Mouse (Mus musculus) left cerebral cortex, adult 9 months (tissue): ENCODE results near the gene Mlana.

Experiments
- DNase-seq, 2 experiments: peaks; one replicate each; pipeline ENCODE4 v3.0.0; 2022; ENCODE audit warnings: low spot score in 2 of 2

Mlana gene

DNA sequence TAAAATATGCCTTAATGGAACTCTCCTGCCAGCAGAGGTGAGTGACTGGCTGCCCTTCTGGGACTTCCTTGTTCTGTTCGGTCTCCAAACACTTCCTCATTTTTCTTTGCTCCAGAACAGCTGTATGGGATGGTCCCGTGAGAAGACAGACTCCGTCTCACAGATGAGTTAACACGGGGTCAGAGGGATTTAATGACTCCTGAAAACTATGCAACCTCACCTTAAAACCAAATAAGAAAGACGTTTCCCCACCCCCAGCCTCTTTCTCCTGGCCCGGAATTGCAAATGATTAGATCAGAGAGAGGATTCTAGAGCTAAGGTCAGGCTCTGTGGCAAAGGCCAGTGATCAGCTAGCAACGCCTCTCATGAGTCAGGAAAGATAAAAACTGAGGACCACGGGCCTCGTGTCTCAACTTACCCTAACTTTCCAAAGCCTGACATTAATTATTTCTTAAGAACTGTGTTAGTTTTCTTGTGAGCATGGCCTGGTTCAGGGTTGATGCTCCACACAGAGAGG, 22.0 kb upstream of the Mlana start:
- DNase-seq: no peak

DNA sequence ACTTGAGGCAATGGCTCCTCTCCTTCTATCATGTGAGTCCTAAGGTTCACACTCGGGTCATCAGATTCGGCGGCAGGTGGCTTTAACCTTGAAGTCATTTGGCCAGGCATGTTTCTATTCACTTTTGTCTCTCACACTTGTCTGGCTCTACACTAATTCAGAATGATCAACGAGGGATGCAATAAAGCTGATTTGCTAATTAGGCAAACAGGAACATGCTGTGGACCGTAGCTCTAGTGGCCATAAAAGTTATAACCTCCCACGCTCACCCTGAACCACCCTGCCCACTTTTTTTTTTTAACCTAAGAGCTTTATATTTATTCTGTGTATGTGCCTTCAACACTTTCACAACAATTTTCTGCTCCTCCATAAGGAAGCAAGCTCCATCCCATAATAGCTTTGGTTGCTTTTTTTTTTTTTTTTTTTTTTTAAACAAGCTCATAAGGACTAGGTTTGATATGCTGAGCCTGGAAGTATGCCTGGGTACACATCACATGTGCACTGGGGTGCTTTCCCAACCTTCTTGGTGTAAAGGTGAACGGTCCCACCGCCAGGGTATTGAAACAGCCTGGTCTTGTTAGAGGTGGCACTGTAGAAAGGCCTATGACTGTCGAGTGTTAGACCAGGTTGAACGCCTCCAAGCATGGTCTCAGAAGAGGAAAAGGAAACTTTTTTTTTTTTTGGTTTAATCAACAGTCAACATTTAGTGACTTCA, 21.0 kb upstream of the Mlana start:
- no peak for DNase-seq

DNA sequence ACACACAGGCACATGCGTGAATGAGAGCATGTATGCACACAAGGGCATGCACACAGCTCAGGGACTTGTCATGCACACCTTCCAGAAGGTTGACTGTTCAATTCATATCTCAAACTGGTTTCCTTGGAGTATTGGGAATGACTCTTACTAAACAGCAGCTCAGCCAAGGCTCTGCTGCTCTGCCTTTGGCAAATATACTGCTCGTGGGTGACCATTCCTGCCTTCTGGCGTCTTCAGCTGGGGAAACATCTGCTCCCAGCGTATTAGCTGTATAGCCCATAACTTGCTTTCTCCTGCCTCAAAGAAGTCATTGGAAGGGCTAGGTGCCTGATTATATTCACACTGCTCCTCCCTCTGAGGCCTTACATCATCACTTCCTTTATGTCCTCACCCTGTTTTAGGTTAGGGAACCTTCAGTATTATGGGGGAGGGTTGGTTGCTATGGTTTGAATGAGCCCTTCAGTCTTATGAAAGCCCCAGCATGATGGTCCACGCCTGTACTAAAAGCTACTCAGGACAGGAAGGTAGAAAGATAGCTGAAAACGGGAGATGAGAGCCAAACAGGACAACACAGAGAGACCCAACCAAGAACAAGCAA, 19.3 kb upstream of the Mlana start:
- DNase-seq: peak in 1 of 2 experiments; percentile 12

DNA sequence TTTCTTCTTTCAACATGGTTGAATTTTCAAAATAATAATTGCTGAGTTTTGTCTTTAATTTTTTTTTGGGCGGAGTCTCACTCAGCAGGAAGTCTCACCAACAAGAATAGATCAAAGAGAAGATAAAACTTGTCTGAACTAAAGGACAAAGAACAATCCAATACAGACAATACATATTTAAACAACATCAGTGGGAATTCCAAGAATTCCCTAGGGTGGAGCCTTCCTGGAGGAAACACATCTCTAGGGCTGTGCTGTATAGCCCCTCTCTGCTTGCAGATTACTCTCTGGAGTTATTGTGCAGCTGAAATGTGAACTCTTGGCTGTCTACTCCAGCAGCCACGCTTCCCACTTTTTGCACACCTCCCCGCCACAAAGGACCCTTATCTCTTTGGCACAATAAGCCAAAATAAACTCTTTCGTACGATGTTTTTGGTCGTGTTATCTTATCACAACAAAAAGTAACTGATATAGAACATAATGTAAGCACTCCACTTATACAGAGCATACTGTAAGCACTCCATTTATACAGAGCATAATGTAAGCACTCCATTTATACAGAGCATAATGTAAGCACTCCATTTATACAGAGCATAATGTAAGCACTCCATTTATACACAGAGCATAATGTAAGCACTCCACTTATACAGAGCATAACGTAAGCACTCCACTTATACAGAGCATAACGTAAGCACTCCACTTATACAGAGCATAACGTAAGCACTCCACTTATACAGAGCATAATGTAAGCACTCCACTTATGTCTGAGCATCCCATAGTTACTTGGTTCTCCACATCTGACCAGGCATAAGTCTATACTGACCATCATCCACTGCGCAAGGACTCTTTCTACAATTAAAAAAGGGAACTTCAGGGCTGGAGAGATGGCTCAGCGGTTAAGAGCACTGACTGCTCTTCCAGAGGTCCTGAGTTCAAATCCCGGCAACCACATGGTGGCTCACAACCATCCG, 17.2 kb upstream of the Mlana start:
- DNase-seq: no peak

DNA sequence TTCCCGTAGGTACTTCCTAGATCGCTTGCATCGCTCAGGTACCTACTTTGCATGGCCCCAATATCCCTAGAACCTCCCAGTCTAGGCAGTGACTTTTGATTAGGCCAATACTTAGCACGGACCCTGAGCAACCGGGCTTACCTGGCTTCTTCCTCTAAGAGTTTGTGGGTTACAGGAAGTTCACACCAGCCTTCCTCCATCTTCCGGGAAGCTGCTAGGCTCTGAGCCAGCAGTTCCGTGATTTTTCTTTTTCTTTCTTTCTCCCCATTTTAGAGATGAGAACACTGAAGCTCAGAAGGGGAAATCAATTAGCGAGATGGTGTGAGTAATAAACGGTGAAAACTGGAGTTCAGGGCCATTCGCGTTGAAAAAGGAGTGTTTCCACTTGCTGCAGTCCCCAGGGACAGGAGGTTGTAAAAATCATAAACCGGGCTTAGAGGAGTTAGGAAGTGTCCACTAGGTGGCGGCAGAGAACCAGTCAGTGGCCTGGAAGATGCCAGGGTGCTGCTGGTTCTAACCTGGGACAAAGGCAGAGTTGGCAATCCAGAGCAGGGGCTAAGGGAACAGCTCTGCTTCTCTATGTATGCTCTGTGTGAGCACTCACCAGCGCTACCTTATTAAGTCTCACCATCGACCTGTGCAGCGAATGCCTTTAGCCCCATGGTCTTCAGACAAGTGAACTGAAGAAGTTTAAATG, 13.6 kb upstream of the Mlana start:
- peak in 1 of 2 experiments; percentile 88 for DNase-seq

DNA sequence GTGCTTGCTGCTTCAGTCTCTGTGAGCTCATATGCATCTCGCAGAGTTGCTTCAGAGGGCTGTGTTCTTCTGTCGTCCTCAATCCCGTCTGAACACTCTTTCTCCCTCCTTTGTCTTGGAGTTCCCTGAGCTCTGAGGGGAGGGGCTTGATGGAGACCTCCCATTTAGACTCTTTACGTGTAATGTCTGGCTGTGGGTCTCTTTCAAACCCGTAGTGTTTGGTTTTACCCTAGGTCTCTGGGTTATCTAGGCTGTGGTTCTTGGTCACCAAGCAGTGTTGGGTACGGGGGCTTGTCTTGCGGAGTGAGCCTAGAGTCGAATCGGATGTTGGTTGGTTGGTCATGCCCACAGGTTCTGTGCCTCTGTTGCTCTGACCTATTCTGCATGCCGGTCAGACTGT, 2.6 kb upstream of the Mlana start:
- no peak for DNase-seq

DNA sequence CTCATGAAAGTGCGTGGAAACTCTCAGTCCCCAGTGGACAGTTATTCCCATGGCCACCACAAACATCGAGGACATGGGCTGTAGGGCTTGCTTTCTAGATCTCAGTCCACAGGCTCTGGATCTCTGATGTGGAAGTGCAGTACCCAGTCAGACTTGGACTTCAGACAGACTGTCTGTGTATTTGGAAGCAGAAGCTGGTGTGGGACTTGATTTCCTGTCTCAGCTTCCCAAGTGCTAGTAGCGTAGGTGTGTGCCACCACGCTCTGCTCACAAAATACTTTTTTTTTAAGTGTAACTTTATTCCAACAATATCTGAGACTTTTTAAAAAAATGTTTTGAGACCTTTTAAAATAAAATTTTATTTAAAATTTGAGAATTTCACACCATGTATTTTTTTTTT, 1.3 kb upstream of the Mlana start:
- DNase-seq: peak in 1 of 2 experiments; percentile 20

DNA sequence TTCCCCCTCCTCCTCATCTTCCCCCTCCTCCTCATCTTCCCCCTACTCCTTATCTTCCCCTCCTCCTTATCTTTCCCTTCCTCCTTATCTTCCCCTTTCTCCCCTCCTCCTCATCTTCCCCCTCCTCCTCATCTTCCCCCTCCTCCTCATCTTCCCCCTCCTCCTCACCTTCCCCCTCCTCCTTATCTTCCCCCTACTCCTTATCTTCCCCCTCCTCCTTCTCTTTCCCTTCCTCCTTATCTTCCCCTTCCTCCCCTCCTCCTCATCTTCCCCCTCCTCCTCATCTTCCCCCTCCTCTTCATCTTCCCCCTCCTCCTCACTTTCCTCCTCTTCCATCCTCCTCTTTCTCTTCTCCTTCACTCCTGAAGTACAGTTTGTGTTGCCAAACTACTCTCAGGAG, 784 bp upstream of the Mlana start:
- DNase-seq: no peak

DNA sequence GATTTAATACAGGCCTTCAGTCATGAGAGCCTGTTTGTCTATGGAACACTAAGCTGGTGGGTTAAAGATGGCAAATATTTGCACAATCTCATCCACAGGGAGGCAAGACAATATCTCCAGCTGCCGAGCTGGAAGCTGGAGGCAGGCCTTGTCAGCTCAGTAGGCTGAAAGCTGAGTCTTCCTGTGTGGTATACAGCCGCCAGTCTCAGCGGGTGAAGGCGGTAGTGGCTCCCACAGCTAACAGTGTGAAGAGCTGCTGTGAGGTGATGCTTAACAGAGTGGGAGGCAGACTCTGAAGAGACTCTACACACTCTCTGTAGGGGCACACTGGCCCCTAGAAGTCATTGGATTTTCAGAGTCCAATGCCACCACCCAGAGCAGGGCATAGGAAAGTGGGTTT, 4.1 kb downstream of the Mlana start:
- peak in 1 of 2 experiments; percentile 15 for DNase-seq

DNA sequence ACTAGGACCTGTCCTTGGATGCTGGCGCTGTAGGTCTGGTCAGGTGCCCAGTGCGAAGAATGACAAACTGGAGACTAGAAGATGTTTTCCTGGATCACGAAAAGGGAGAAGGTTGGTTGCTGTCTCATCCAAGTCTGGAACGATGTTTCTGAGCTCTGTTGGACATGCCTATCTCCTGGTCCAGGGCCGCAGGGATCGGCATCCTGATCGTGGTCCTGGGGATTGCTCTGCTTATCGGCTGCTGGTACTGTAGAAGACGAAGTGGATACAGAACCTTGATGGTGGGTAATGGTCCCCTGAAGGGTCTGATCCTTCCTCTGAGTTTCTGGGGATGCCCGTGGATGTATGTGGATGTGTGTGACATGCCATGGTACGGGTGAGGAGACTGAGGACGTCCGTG, 6.8 kb downstream of the Mlana start:
- no peak for DNase-seq

DNA sequence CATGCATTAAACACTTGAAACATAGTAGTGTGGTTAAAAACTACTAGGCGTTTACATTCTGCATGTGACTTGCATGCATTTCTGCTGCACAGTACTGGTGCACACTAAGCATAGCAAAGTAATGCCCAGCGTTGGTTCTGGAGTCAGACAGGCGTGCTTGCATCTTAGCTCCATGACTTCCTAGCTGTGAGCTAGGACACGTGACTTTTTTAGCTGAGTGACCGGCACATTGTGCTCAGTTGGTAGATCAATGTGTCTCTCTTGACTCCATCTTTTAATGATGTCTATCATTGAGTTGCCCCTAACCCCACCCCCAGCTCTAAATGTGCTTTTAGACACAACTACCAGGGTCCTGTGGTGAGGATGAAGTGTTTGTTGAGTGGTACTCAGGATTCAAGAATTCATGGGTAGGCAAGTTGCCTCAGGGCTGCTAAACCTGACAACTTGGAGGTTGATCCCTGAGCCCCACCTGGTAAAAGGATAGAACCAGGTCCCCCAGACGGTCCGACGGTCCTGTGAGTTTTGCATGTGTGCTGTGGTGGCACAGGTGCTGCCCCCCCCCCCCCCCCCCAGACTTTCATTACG, 9.8 kb downstream of the Mlana start:
- DNase-seq: no peak

DNA sequence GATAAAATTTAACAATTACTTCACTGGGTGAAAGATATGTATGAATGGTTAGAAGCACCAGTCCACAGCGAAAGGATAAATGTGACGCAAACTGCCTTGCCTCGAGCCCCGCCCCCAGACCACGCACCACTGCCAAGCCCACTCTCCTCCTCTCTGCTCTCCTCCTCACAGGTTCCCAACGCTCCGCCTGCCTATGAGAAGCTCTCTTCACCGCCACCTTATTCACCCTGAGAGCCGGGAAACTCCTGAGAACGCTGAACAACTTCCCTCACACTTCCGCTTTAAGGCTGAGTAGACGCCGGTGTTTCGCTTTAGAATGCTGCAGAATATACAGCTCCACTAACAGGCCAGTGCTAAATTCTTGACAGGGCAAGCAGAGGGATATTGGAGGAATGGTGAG, 10.4 kb downstream of the Mlana start:
- DNase-seq: no peak

DNA sequence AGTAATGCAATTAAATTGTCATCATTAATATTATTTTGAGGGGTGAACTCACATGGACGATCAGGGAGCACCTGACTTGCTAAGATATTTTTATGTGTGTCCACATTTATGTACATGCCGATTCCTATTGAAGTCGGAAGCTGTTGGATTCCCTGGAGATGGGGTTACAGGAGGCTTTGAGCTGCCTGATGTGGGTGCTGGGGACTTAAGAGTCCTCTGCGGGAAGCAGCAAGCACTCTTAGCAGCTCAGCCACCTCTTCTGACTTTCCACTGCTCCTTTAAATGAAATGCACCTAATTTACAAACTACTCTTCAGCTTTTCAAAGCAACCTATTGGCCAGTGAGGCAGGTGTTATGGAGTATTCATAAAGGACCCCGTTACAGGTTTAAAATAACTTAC, 10.8 kb downstream of the Mlana start:
- DNase-seq: no peak

DNA sequence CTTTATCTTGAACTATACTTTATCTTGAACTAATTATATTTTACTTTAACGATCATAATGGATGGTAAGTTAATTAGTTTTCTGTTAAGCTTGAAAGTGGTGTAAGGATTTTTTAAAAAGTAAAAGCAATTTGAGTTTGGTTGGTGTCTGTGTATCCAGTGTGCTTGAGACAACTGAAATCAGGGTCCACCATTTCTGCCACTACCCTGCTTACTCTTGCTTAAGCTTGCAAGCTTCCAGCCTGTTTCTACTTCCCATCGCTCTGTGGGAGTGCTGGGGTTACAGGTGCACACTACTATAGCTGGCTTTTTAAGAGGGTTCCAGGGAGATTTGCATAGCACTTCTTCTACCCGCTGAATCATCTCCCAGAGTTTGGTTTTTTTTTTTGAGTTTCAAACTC, 11.8 kb downstream of the Mlana start:
- no peak for DNase-seq

DNA sequence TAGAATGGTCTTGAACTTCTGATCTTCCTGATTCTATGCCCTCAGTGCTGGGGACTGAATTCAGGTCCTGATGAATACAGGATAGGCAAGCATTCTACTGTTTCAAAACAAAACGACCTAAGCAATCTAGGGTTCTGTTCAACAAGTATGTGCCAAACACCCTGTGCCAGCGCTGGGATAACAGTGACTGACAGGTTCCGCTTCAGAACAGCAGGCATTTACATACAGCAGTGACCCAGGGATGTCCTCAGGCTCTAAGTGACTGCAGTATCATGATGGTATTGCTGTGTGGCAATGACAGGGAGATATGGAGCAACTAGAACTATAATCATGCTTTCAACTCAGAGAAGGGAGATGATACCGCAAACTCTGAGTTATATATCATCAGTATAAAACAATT, 15.8 kb downstream of the Mlana start:
- no peak for DNase-seq

DNA sequence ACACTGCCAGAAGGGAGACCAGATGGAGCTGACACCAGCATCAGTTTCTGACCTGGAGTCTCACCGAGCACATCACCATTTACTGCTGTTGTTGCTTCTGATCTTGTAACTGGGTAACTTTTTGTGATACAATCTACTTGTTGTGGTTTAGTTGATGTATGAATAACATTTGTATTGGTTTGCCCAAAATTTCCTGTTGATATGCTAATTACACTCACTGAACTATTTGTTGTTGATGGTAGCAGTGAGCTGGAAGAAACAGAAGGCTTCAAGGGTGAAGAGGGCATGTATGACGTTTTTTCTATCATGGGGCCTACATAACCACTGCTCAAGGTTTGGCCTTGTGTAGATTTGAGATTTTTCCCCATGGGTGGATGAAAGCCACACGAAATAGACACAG, 20.2 kb downstream of the Mlana start:
- DNase-seq: no peak

DNA sequence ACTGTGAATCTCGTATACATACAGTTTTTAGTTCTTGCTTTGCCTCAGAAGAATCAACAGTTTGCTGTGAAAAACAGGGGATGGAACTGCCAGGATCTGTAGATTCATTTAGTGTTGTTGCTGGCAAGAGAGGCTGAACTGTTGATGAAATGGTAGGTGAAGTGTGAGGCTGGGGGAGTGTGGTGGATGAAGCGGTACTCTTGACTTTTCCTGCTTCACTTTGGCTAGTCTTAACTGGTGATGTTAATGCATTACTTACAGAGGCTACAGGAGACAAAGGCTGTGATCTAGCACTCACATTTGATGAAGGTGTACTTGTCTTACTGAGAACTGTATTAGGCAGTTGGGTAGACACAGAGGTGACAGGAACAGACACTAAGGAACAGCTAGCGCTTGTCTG, 20.9 kb downstream of the Mlana start:
- no peak for DNase-seq

DNA sequence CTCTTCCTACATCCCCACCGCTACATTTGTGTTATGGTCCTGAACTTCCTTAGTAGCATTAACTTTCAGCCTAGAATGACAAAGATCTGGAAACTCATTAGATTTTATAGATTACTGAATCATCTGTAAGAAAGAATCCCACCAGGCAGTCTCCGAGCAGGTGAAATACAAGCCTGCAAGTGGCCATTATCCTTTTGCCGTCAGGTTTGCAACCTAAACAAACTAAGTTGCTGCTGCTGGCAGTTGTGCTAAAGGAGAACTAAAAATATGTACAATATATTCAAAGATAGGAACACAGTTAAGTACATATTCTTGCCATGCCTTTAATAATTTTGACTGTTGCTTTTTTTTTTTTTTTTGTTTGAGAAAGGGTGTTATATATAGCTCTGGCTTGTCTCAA, 37.8 kb downstream of the Mlana start:
- no peak for DNase-seq

DNA sequence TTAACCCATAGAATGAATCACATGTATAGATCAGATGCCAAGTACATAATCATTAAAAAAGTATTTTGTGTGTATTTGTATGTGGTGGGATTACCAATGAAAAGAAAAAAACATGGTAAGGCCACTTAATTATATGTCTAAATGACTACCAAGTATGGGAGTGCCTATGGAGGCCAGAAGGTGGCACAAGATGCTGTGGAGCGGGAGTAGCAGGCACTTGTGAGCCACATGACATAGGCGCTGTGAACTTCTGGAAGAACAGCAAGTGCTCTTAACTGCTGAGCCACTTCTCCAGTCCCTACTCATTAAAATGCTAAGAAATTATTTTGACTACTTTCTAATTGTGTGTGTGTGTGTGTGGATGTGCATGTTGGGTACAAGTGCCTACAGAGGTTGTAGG, 42.0 kb downstream of the Mlana start:
- DNase-seq: no peak

DNA sequence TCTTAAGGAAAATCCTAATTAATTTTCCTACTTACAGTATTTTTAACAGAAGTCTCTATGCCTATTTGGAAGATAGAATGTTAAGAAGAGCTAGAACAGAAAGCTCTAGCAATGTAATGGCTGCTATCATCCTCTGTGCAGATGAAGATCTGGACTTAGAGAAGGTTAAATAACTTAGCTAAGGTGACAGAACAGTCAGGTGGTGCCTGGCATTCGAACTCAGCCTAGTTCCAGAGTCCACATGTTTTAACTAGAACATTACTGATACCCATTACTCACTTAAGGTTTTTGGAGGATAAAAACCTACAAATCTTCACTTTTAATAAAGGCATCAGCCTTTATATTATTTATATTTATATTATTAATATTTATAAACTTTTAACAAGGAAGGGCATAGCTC, 43.0 kb downstream of the Mlana start:
- DNase-seq: no peak

DNA sequence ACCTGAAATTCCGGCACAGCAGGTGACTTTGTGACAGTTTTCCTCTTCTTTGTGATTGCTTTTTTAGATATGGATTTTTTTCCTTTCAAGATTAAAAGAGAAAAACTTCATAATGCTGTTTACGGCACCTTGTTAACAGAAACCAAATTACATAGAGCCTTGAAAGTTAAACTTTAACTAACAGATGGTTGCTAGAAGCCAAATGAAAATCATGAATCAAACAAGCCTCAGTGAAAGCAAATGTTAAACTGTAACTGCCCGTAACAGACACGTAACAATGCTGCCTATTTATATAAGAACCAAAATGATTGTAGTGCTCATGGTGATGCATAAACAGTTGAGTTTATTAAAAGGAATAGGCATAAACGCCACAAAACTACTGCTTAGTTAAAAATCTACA, 45.9 kb downstream of the Mlana start:
- DNase-seq: no peak

DNA sequence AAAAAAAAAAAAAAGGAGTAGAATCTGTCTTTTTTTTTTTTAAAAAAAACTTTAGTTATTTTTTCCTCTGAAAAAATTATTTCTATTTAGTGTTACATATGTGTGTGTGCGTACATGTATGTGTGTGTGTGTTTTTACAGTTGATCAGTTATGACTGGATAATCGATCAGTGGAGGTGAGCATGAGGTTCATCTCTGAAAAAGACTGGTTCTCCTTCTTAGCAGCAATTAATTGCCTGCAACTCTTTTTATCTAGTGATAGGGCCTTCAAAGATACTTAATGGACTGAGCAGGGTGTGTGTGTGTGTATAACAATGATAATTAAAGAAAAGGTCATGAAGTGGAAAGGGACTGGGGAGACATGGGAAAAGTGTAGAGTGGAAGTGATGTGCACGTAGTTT, 53.4 kb downstream of the Mlana start:
- DNase-seq: no peak
